ENCODE assay signal across 8 mouse cellular contexts in the genomic region with DNA sequence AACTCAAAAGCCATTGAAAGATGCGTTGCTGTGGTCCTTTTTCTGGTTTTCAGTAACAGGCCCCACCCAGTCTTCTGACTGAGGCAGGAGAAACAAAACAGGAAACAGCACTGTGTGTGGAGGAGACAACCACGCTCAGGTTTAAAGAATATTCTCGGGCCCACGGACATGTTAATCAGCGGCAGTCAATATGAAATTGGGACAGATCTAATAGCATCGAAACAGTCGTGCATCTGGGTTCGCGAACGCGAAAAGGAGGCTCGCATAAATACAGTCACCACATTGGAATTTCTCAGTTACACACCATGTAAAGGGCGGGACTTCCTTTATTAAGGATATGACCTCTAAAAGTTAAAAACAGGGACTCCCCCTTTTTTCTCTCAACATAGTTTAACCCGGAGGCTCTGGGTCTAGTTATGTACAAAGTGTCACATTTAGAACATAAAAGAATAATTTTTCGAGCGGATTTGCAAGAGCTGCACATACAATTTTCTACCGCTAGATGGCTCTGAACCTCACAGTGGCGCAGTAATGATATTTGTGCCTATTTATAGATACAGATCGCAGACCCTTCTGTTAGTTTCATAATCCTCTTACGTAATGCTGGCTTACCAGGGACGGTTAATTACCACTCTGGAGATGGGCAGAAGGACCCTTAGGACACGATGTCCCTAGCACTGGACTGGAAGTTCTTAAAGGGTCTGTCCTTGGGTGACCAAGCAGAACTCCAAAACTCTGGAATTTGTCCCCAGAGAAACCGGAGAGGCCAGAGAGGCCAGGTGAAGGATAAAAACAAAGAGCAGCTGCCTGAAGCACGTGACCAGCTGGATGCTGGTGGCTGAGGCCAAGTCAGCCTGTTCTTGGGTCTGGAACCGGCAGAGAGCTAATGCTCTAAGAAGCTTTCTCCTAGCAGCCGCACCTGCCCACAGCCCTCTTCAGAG.
DNase-seq lines count a peak whose midpoint lies in the region; ATAC-seq lines count a peak whose summit lies in the region.

No protein-coding gene starts in this region.

- 3% methylated on average over 26 of the region's 26 CpGs for WGBS in macrophage (ENCODE audit: missing documents)

- H3K79me2 ChIP-seq in macrophage (ENCODE audit: inconsistent target): no peaks in the 10 kb centered on the region

- H3K27ac ChIP-seq in macrophage: no peak overlapping the region

- H3K4me3 ChIP-seq in macrophage (ENCODE audit: inconsistent target): peak overlapping the region; percentile 22

- peak; percentile 87 for ATAC-seq in inflammation-experienced regulatory T-cells, adult 6 months

- DNase-seq in adrenal gland, adult 18-20 months (ENCODE audit: low spot score in 2 of 2): peak; percentile 46 to 65
- DNase-seq in embryo, embryonic 10.5 days (ENCODE audit: low spot score): peak; percentile 82
- peak; percentile 87 for DNase-seq in gastrocnemius, postnatal 25 days
- DNase-seq in left cerebral cortex, adult 8-10 months (ENCODE audit: low spot score in 2 of 2): peak; percentile 70
- DNase-seq in retina, postnatal 7 days (ENCODE audit: low read depth, low spot score): peak; percentile 78
- DNase-seq in urinary bladder, postnatal 14 days (ENCODE audit: low spot score): peak; percentile 58

- H3K36me3 ChIP-seq in macrophage (ENCODE audit: inconsistent target): no peaks in the 10 kb centered on the region
